Mouse (Mus musculus): ENCODE data around the gene Snrnp35. TPM values are rescaled to one million over a fixed set of nuclear protein-coding genes. Genes with fewer than 3 reads are reported as not detected.
A peak's percentile ranks its signal among the peaks of the same experiment; 100 is the strongest.

The Snrnp35 gene
- total RNA-seq, 2 experiments from 2014 or later = 16.1 to 18.7 TPM

DNA sequence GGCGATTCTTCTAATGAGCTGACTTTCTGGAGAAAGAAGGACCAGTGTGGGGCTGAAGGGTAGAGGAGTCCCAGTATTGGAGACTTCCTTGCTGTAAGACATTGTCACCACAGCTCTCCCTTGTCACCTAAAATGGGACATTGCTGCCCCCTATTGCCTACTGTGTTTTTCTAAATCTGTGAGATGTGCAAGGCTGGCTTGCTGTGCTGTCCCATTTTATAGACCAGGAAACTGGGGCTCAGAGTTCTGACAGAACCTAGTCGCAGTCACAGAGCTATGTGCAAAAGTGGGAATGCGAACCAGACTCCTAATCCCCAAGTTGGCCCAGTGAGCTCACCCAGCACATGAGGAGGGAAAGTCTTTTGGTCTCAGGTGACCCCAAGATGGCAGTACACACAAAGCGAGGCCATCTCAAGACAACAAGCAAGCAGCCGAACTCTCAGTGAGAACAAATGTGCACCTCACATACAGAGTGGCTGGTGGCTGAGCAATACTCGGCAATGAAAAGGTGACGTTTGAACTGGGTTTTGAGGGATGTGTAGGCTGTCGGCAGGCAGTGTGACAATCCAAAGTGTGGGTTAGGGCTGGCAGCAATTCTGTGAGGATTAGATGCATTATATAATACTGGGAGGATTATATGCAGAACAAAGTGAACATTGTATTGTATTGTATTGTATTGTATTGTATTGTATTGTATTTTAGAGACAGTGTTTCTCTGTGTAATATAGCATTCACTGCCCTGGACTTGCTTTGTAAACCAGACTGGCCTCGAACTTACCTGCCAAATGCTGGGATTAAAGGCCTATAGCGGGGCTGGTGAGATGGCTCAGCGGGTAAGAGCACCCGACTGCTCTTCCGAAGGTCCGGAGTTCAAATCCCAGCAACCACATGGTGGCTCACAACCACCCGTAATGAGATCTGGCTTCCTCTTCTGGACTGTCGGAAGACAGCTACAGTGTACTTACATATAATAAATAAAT is 56.2 kb downstream of the Snrnp35 start:
- peak; percentile 72 for DNase-seq

GRCm38 (mm10) chr5:124539905-124540304 is 57.0 kb downstream of the Snrnp35 start:
- no peak for DNase-seq

DNA sequence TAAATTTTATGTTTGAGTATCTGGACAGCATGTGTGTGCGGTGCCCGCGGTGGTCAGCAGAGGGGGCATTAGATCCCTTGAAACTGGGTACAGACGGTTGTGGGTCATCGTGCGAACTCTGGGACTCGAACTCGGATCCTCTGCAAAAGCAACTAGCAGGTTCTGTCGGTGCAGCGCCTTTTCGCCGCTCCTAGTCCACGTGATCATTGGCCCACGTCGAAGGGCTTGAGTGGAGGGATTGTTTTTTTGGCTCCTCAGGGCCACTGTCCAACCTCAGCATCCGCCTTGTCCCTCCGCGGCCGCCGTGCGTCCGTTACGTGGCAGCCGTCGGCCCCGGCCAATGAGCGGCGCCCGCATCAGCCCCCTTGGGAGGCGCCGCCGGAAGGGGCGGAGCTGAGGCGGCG is 57.5 kb downstream of the Snrnp35 start, which contains the start of gene Tmed2:
TSS of gene Tmed2 (plus strand) at position 313 of the 404 bp plus-strand sequence.
- DNase-seq = peak; percentile 97

Other genes starting within 250 kb of the Snrnp35 start
- gene Pitpnm2, start 233.4 kb upstream of the Snrnp35 start, total RNA-seq (2021) = 10 to 100 TPM; 40.4 to 53.6 TPM
- 10 to 100 TPM in 1 of 2 experiments, 1 to 10 TPM in 1; 6.1 to 10.1 TPM for gene Mphosph9, start 155.2 kb upstream of the Snrnp35 start, total RNA-seq (2021)
- gene 2810006K23Rik, start 155.0 kb upstream of the Snrnp35 start, total RNA-seq (2021) = 10 to 100 TPM; 11.9 to 15.0 TPM
- 100 to 1,000 TPM; 152 to 162 TPM for gene Cdk2ap1, start 120.1 kb upstream of the Snrnp35 start, total RNA-seq (2021)
- 10 to 100 TPM; 71.7 to 90.6 TPM for gene Sbno1, start 57.1 kb upstream of the Snrnp35 start, total RNA-seq (2021)
- gene Kmt5a, start 43.2 kb upstream of the Snrnp35 start, total RNA-seq (2021) = 100 to 1,000 TPM; 105 to 109 TPM
- gene Rilpl2, start 4.8 kb upstream of the Snrnp35 start, total RNA-seq (2021) = 10 to 100 TPM; 20.4 to 21.0 TPM
- gene Rilpl1, start 48.3 kb downstream of the Snrnp35 start, total RNA-seq (2021) = 10 to 100 TPM; 18.2 to 23.4 TPM
- gene Tmed2, start 57.6 kb downstream of the Snrnp35 start, total RNA-seq (2021) = 100 to 1,000 TPM; 212 to 221 TPM
- 10 to 100 TPM; 10.7 to 14.2 TPM for gene Ddx55, start 69.7 kb downstream of the Snrnp35 start, total RNA-seq (2021)
- gene Eif2b1, start 96.0 kb downstream of the Snrnp35 start, total RNA-seq (2021) = 10 to 100 TPM; 42.0 to 49.9 TPM
- 10 to 100 TPM; 35.3 to 36.8 TPM for gene Gtf2h3, start 96.0 kb downstream of the Snrnp35 start, total RNA-seq (2021)
- 10 to 100 TPM; 54.1 to 59.2 TPM for gene Atp6v0a2, start 145.4 kb downstream of the Snrnp35 start, total RNA-seq (2021)
- 1 to 10 TPM in 1 of 2 experiments, under 1 TPM in 1; 0.33 to 1.2 TPM for gene Dnah10, start 242.0 kb downstream of the Snrnp35 start, total RNA-seq (2021)